13 mouse cellular contexts compared by ENCODE assay signal in genomic region chr9:106192998-106193397, GRCm38 (mm10). TPM values are rescaled to one million over a fixed set of nuclear protein-coding genes. Genes with fewer than 3 reads are reported as not detected.
DNase-seq lines count a peak whose midpoint lies in the region; ATAC-seq lines count a peak whose summit lies in the region.
"Had no signal": no experiment of that assay in that cellular context is flagged by ENCODE, and none has a peak within 500 bp of the region (broad histone marks: within the 10 kb centered on the region; RNA-seq: fewer than 3 reads in every experiment).

No protein-coding gene starts in this region.

- no peak for ATAC-seq in limb, embryonic 13.5 days (ENCODE audit: low FRiP score, low read depth)
- peak; percentile 92 for ATAC-seq in common myeloid progenitor, adult 5-6 weeks (replicated peaks; ENCODE audit: low read depth, poor library complexity, severe bottlenecking)
- ATAC-seq in megakaryocyte progenitor cell, adult 5-6 weeks (replicated peaks; ENCODE audit: poor library complexity), result peak; percentile 90

- no peak overlapping the region for H3K4me3 ChIP-seq in limb, embryonic 13.5 days
- H3K4me3 ChIP-seq in limb, embryonic 10.5 days, result no peak overlapping the region
- H3K4me3 ChIP-seq: heart, embryonic 13.5 days; limb, embryonic 12.5 days had no signal

- peak overlapping the region; percentile 44; the same call in 1 of the 2 replicates for H3K27ac ChIP-seq in limb, embryonic 13.5 days
- H3K27ac ChIP-seq in limb, embryonic 10.5 days, result no peak overlapping the region
- H3K27ac ChIP-seq: heart, embryonic 13.5 days; limb, embryonic 12.5 days had no signal

- no peak overlapping the region for H3K4me2 ChIP-seq in limb, embryonic 13.5 days (replicated peaks)
- H3K4me2 ChIP-seq: heart, embryonic 13.5 days; limb, embryonic 12.5 days had no signal

- H3K9me3 ChIP-seq in limb, embryonic 13.5 days, result no peaks in the 10 kb centered on the region
- no peaks in the 10 kb centered on the region for H3K9me3 ChIP-seq in limb, embryonic 10.5 days (replicated peaks)
- H3K9me3 ChIP-seq: heart, embryonic 13.5 days; limb, embryonic 12.5 days had no signal

- DNase-seq in limb, embryonic 10.5 days (ENCODE audit: low spot score), result no peak
- peak; percentile 54 for DNase-seq in CD4-positive, CD25-positive, alpha-beta regulatory T cell, adult 2 months (ENCODE audit: low read depth, low spot score)
- no peak for DNase-seq in heart, postnatal 10 days
- no peak for DNase-seq in left cerebral cortex, adult 9 months (ENCODE audit: low spot score in 2 of 2)
- DNase-seq: embryo, embryonic 11 days; kidney, postnatal 4 days had no signal

- H3K9ac ChIP-seq in limb, embryonic 13.5 days, result no peak overlapping the region
- H3K9ac ChIP-seq: heart, embryonic 13.5 days; limb, embryonic 12.5 days had no signal

- H3K27me3 ChIP-seq in limb, embryonic 13.5 days, result no peaks in the 10 kb centered on the region
- H3K27me3 ChIP-seq in limb, embryonic 10.5 days (ENCODE audit: low read depth, poor library complexity, severe bottlenecking), result no peaks in the 10 kb centered on the region
- H3K27me3 ChIP-seq: heart, embryonic 13.5 days; limb, embryonic 12.5 days had no signal

- H3K4me1 ChIP-seq in limb, embryonic 13.5 days, result peaks cover 10% of the 10 kb centered on the region
- peaks cover 11% of the 10 kb centered on the region for H3K4me1 ChIP-seq in limb, embryonic 10.5 days

- peaks cover 89% of the 10 kb centered on the region for H3K36me3 ChIP-seq in limb, embryonic 13.5 days
- H3K36me3 ChIP-seq in limb, embryonic 10.5 days, result peaks cover 96% of the 10 kb centered on the region

- WGBS in limb, embryonic 13.5 days, result 100% methylated on average over 1 of the region's 1 CpGs
- 91% methylated on average over 1 of the region's 1 CpGs for WGBS in limb, embryonic 10.5 days

- intact Hi-C loops in heart, postnatal 10 days (cut with DNase I), result no loop called here

RNA-seq across cellular contexts. Expression of gene Ppm1m, which starts 6.5 kb away (rescaled TPM):
- 57.0 and 57.7 TPM in 2 replicates for polyA plus RNA-seq in limb, embryonic 13.5 days (2015; fragmentation: Nextera tagmentation; extraction: Ambion mirVana)
- 53.1 and 57.5 TPM in 2 replicates for polyA plus RNA-seq in limb, embryonic 10.5 days (2016; fragmentation: Nextera tagmentation; extraction: Ambion mirVana)
- total RNA-seq in common myeloid progenitor, adult 5-6 weeks (2017), result 9.4 and 14.7 TPM in 2 replicates
- total RNA-seq in megakaryocyte progenitor cell, adult 5-6 weeks (2015), result 14.3 and 16.9 TPM in 2 replicates
- total RNA-seq in megakaryocyte progenitor cell, adult 5-6 weeks (2017), result 15.5 and 23.7 TPM in 2 replicates
- total RNA-seq in heart, postnatal 10 days (2021), result 10 to 100 TPM; 15.4 to 19.5 TPM

RNA-seq across cellular contexts. Expression of gene Twf2, which starts 9.9 kb away (rescaled TPM):
- polyA plus RNA-seq in limb, embryonic 13.5 days (2015; fragmentation: Nextera tagmentation; extraction: Ambion mirVana), result 59.1 and 63.6 TPM in 2 replicates
- polyA plus RNA-seq in limb, embryonic 10.5 days (2016; fragmentation: Nextera tagmentation; extraction: Ambion mirVana), result 75.1 and 76.6 TPM in 2 replicates
- total RNA-seq in common myeloid progenitor, adult 5-6 weeks (2017), result 42.5 and 44.4 TPM in 2 replicates
- 45.1 and 46.4 TPM in 2 replicates for total RNA-seq in megakaryocyte progenitor cell, adult 5-6 weeks (2015)
- 67.5 and 80.6 TPM in 2 replicates for total RNA-seq in megakaryocyte progenitor cell, adult 5-6 weeks (2017)
- total RNA-seq in heart, postnatal 10 days (2021), result 100 to 1,000 TPM; 112 to 132 TPM

RNA-seq across cellular contexts. Expression of gene Wdr82, which starts 22.3 kb away (rescaled TPM):
- 27.6 and 28.0 TPM in 2 replicates for polyA plus RNA-seq in limb, embryonic 13.5 days (2015; fragmentation: Nextera tagmentation; extraction: Ambion mirVana)
- polyA plus RNA-seq in limb, embryonic 10.5 days (2016; fragmentation: Nextera tagmentation; extraction: Ambion mirVana), result 26.2 and 28.8 TPM in 2 replicates
- total RNA-seq in common myeloid progenitor, adult 5-6 weeks (2017), result 82.8 and 88.2 TPM in 2 replicates
- 58.1 and 58.5 TPM in 2 replicates for total RNA-seq in megakaryocyte progenitor cell, adult 5-6 weeks (2015)
- total RNA-seq in megakaryocyte progenitor cell, adult 5-6 weeks (2017), result 63.6 and 72.5 TPM in 2 replicates
- 10 to 100 TPM; 72.2 to 81.4 TPM for total RNA-seq in heart, postnatal 10 days (2021)

RNA-seq across cellular contexts. Expression of gene Tlr9, which starts 29.4 kb away (rescaled TPM):
- 0.05 TPM in 1 of 2 replicates, not detected in the other for polyA plus RNA-seq in limb, embryonic 13.5 days (2015; fragmentation: Nextera tagmentation; extraction: Ambion mirVana)
- not detected in 2 replicates for polyA plus RNA-seq in limb, embryonic 10.5 days (2016; fragmentation: Nextera tagmentation; extraction: Ambion mirVana)
- total RNA-seq in common myeloid progenitor, adult 5-6 weeks (2017), result 0.41 and 0.53 TPM in 2 replicates
- total RNA-seq in megakaryocyte progenitor cell, adult 5-6 weeks (2015), result 2.2 and 4.5 TPM in 2 replicates
- 0.37 and 0.46 TPM in 2 replicates for total RNA-seq in megakaryocyte progenitor cell, adult 5-6 weeks (2017)
- total RNA-seq in heart, postnatal 10 days (2021), result under 1 TPM; 0.72 to 0.79 TPM
- polyA plus RNA-seq: forebrain, embryonic 11.5 days; heart, embryonic 13.5 days; limb, embryonic 12.5 days; neural tube, embryonic 11.5 days had no signal

RNA-seq across cellular contexts. Expression of gene Glyctk, which starts 35.1 kb away (rescaled TPM):
- 3.2 and 3.3 TPM in 2 replicates for polyA plus RNA-seq in limb, embryonic 13.5 days (2015; fragmentation: Nextera tagmentation; extraction: Ambion mirVana)
- polyA plus RNA-seq in limb, embryonic 10.5 days (2016; fragmentation: Nextera tagmentation; extraction: Ambion mirVana), result 0.83 and 1.9 TPM in 2 replicates
- 2.4 and 3.2 TPM in 2 replicates for total RNA-seq in common myeloid progenitor, adult 5-6 weeks (2017)
- 0.37 and 0.39 TPM in 2 replicates for total RNA-seq in megakaryocyte progenitor cell, adult 5-6 weeks (2015)
- total RNA-seq in megakaryocyte progenitor cell, adult 5-6 weeks (2017), result 0.98 and 1.2 TPM in 2 replicates
- 1 to 10 TPM; 1.7 to 1.8 TPM for total RNA-seq in heart, postnatal 10 days (2021)
